Mouse (Mus musculus): ENCODE results near the gene Ccdc162.
"Not testable (repeated sequence)": the region's sequence is repeated elsewhere in the genome, so short reads cannot be mapped to it uniquely, and the experiment has no call there.

Ccdc162 gene

DNA sequence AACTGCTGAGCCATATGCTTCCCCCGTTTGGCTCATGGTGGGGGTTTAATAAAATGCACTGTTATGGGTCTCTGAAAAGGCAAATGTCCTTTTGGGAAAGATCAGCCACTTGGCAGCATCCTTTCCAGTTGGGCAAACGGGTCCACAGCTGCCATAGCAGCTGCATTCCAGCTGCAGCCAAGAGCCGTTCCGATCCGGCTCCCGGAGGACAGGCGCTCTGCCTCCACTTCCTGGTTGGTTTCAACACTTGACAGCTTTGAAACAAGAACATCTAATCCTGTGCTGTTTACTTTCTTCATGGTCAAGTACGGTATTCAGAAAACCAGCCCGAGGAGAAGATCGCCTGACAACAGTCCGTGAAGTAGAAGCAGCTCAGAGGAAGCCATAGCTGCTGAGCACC lies 19.4 kb downstream of the Ccdc162 start:
- in situ Hi-C loops (cut with MboI, MseI): loop anchor here (25.0 kb wide), 1 partner anchor 685 kb away; no protein-coding TSS in a partner anchor

DNA sequence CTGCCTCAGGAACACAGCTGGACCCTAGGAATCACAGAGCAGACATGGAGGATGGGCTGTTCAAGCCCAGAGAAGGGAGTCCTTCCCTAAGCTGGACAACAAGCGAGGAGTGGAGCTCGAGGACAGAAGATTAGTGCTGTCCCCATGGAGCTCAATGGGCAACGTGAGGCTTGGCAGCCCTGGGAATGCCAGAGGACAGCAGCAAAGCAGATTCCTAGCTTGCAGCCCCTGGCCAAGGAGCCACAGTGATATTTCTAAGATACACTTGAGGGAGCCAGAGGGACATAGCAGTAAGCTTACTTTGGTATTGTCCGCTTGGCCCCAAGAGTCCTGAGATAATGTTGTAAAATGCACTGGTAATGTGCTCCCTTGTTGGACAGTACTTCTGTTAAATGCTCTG lies 25.5 kb downstream of the Ccdc162 start:
- in situ Hi-C loops (cut with MboI, MseI): loop anchor here (5.0 to 25.0 kb wide), 3 partner anchors 184 to 679 kb away; no protein-coding TSS in a partner anchor

DNA sequence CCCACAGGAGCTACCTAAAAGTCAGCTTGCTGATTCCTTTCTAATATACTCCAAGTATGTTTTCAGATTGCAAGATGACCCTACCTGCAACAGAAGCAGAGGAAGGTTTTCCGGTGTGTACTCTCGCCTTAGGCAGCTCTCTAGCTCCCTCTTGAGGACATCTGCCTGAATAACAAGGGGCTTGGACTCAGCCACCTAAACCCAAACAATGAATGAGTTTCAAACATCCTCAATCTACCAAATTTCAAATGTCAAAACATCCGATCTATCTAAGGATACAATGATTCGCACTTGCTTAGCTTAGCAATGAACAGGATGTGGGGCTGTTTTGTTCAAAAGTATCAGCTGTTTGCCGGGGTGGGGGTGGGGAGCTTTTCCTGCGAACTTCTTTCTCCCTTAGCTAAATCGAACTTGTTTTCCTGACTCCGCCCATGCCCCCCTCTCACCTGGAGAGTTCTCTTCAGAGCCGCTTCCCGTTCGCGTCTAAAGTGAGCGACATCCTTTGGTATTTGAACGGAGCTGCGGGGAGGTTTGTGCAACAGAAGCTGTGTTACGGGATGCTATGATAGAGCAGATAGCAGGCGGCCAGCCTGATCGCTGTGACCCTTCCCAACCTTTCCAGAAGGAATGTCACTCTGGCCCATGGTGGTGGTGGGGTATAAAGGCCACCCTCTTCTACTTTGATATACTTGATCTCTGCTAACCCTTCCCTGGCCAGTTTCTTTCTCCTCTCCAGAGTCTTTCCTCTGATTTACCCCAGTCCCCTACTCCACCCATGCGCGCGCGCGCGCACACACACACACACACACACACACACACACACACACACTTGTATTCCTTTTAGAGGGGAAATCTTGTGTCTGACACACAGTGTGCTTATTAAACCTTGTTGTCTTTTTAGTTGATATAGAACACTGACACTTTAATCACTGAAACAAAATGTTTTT lies 26.2 kb downstream of the Ccdc162 start:
- in situ Hi-C loops (cut with MboI, MseI): loop anchor here (5.0 to 25.0 kb wide), 3 partner anchors 183 to 678 kb away; no protein-coding TSS in a partner anchor

DNA sequence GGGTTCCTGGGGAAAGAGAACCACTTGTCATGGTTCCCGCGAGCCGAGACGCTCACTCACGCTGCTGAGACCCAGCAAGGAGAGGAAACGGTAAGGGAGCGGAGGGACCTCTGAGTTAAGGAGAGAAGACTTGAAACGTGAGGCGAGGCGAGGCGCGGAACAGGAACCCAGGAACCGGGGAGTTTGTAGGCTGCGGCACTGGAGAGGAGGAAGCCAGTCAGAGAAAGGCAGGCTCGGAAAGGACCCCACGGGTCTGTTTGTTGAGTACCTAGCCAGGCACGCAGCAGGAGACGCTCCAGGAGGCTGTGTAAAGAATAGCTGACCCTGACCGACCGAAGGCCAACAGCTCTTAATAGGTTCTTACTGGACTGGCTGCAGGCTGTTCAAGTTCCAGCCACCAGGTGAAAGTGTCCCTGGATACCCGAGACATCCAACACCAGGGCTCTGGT lies 31.9 kb downstream of the Ccdc162 start:
- in situ Hi-C loops (cut with MboI, MseI): loop anchor here (25.0 kb wide), 1 partner anchor 672 kb away; no protein-coding TSS in a partner anchor

DNA sequence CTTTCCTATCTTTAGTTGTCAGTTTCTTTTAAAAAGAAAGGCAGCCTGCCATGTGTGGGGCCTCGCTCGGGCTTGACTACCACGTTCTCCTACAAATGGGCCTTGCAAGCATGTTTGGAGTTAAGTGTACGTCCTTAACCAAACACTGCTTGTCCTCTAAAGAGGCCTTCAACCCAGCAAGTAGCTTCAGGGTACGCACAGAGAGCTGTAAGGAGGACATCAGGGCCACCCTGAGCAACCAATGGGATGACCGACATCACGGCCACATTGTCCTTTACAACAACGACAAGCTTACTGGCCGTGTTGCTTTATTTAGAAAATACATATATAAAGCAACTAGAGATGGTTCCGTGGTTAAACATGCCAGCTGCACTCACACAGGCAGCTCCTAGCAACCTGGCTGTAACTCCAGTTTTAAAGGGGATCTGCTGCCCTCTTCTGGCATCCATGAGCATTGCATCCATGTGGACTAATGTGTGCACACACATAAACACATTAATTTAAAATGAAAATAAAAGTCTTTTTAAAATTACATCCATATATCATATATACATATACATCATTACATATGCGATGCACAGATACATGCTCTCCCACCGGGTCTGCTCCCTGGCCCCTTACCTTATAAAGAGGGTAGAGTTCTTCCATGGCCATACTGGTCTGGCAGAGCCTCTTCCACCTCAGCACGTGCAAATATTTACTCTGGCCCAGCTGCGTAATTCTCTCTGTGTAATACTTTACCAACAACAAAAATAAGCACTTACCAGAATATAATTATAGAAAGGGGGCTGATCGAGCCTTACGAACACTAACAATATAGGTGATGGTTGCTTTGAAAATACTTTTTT lies 33.7 kb downstream of the Ccdc162 start:
- in situ Hi-C loops (cut with MboI, MseI): loop anchor here (25.0 kb wide), 1 partner anchor 670 kb away; no protein-coding TSS in a partner anchor

DNA sequence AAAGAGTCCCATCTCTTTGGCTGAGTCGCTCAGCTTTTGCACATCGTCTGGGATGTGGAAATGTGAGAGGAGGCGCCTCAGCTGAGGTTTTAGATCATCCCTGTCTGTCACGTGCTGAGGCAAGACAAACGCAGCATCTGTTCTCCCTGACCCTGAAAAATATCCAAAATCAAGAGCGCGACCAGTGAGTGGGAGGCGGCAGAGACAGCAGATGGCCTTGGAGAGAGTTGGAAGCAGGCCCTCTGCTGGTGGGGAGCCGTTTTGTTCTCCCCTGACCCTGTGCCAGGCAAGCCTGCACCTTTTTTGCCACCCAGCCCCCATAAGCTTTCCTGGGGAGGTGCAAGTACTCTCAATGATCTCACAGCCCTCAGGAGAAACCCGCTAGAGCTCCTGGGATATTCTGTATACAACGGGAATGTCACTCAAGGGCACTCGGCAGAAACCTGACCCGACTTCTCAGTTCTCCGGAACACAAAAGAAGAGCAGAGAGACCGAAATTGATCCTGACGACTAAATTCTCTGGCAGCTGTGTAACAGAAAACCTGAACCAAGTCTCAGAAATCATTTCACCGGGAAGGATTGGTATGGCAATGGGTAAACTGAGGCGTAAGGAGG lies 37.6 kb downstream of the Ccdc162 start:
- in situ Hi-C loops (cut with MboI, MseI): loop anchor here (25.0 kb wide), 1 partner anchor 667 kb away; no protein-coding TSS in a partner anchor

DNA sequence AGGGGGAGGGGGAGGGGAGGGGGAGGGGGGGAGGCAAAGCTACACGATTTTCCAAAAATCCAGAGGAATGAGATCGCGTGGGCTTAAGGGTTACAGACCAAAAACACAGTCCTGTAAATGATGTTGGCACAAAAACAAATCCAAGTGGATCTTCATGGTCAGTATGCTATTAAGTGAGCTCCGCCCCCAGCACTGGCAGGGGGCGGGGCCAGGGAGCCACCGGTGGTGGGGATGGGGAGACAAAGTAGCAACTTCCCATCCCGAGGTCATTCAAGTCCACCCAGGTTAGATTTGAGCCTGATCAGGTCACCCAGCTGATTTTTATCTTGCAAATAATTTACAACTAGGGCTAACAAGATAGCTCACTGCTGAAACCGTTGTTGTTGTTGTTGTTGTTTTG lies 39.0 kb downstream of the Ccdc162 start:
- in situ Hi-C loops (cut with MboI, MseI): loop anchor here (25.0 kb wide), 1 partner anchor 665 kb away; no protein-coding TSS in a partner anchor

DNA sequence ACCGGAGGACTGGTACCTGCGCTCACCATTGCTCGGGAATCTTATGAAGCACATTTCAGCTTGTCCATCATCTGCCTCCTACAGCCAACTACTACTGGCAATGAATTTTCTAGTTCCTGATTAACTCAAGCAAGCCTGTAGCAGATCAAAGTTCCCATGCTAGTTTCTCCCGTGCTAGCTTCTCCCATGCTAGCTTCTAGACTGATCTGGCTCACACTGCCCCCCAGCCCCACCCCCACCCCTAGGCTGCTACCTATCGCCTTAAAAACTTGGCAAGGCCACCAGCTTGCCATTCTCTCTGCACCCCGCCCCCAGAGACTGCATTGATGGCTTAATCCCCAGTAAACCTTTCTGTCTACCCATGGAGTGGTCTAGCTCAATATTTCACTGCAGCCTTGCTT lies 39.8 kb downstream of the Ccdc162 start:
- in situ Hi-C loops (cut with MboI, MseI): loop anchor here (25.0 kb wide), 1 partner anchor 664 kb away; no protein-coding TSS in a partner anchor

DNA sequence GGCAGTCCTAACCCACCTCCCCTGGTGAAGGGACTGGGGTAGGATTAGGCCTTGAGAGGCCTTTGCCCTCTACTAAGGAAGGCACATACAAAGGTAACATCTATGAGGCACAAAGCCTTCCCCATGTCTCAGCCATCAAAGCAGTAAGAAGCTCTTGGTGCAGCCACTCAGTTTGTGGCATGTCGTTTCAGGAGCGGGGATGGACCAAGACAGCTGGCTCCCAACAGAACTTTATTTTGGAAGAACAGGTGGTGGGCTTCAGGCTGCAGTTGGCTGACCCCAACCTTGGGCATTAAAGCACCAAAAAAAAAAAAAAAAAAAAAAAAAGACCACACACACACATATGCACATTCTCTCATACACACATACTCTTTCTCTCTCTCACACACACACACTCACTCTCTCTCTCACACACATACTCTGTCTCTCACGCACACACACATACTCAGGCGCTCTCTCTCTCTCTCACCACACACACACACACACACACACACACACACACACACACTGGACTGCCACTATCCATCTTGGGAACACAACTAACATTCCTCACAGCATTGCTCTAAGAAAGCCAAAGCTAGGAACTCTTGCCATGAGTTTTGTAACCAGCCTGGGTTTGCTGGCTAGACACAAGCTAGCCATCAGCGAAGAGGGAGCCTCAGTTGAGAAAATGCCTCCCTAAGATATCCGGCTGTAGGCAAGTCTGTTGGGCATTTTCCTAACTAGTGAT lies 40.4 kb downstream of the Ccdc162 start:
- in situ Hi-C loops (cut with MboI, MseI): loop anchor here (25.0 kb wide), 1 partner anchor 664 kb away; no protein-coding TSS in a partner anchor

DNA sequence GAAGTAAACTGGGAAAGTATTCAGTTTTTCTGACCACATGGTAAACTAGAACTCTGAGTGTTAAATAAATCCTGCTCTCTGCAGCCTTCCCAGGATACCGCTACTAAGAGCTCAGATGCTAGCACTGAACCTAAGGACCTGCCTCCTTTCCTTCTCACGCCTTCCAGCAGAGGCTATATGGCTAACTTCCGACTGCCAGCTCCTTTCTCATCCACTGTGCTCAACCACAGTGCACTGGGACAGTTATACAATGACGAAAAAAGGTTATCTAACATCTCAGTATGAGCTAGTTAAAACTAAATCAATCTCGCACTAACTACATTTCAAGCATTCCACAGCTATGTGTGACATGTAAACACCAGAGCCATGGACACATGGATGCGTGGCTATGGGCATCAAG lies 41.2 kb downstream of the Ccdc162 start:
- in situ Hi-C loops (cut with MboI, MseI): loop anchor here (25.0 kb wide), 1 partner anchor 663 kb away; no protein-coding TSS in a partner anchor

DNA sequence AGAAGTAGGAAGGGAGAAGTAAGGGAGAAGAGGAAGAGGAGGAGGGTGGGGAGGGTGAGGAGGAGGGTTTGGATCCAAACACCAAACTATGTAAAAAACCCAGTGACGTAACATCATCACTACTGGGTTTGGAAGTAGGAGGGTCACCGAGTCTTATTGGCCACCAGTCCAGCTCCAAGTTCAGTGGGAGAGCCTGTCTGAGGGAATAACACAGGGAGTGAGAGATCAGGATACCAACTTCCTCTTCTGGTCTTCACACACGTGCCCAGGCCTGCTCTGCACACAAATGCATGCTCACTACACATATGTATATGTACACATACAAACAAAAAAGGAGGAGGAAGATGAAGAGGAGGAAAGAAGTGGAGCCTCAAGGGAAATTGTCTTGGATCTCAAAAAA lies 42.1 kb downstream of the Ccdc162 start:
- in situ Hi-C loops (cut with MboI, MseI): no loop called here

DNA sequence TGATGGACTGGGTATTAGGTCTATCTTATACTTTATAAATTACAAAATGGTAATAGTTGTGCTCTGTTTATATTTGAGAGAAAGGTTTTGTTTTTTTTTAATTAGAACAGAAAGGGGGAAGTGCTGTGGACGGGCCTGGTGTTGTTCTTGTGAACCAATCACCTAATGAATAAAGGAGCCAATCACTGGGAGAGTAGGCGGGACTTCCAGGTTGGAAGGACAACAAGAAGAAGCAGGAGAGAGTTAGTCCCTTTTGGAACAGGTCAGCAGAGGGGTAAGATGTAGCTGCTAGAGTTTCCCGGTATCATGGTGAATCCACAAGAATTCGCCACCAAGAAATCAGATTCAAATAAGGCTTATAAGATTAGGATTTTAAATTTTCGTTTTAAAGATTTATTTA lies 46.2 kb downstream of the Ccdc162 start:
- in situ Hi-C loops (cut with MboI, MseI): no loop called here

DNA sequence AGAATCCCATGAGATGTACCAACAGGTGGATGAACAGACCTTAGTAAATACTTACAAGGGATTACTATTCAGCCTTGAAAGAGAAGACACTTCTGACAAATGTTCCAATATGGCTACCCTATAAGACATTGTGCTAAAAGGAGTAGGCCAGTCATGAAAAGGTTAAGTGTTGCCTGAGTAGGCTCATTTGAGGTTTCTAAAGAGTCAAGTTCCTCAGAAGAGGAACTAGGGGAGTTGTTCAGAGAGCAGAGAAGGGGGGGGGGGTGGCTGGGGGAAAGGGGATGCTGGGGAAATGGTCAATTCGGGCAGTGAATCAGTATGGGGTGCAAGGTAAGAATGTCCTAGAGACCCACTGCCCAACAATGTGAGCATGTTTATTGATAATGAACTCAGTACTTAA lies 50.9 kb downstream of the Ccdc162 start:
- in situ Hi-C loops (cut with MboI, MseI): no loop called here

DNA sequence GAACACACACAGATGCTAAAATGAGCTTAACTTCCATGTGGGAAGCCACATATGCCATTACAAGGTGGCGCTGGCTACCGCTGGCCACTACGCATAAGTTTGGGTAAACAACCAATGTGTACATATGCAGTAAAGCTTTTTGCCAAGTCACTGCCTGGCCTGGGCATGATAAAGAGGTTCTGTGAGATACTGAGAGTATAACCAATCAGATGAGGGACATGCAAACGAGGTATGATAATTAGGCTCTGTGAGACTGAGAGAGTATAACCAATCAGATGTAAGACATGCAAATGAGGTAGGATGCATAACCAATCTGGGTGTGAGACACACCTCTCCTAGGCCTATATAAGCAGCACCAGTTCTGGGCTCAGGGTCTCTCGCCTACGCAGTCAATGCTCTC lies 56.8 kb downstream of the Ccdc162 start:
- in situ Hi-C loops (cut with MboI, MseI): not testable (repeated sequence)

DNA sequence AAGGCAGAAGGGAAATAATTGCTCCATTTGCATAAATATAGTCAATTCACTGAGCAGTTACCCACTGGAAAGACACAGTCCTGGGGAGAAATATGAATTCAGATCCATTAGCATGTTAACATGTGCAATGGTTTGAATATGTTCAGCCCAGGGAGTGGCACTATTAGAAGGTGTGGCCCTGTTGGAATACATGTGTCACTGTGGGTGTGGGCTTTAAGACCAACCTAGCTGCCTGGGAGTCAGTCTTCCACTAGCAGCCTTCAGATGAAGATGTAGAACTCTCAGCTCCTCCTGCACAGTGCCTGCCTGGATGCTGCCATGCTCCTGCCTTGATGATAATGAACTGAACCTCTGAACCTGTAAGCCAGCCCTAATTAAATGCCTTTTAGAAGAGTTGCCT lies 60.8 kb downstream of the Ccdc162 start:
- in situ Hi-C loops (cut with MboI, MseI): not testable (repeated sequence)

DNA sequence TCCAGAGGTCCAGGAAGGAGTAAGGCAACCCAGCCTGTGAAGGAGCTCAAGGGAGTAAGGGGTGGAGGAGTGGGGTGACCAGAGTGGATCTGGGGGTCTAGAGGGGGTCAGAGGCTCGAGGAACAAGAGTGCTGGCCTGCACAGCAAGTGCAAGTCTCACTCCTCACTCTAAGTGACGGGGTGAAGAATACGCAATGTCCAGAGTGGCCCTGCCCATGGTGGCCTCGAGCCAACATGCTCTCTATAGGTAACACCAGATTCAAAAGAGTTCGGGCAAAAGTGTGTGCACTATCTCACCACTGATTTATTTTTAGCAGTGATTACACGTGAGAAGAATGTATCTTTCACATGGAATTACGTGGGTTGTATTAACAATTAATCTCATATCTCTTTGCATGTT lies 63.4 kb downstream of the Ccdc162 start:
- in situ Hi-C loops (cut with MboI, MseI): no loop called here

DNA sequence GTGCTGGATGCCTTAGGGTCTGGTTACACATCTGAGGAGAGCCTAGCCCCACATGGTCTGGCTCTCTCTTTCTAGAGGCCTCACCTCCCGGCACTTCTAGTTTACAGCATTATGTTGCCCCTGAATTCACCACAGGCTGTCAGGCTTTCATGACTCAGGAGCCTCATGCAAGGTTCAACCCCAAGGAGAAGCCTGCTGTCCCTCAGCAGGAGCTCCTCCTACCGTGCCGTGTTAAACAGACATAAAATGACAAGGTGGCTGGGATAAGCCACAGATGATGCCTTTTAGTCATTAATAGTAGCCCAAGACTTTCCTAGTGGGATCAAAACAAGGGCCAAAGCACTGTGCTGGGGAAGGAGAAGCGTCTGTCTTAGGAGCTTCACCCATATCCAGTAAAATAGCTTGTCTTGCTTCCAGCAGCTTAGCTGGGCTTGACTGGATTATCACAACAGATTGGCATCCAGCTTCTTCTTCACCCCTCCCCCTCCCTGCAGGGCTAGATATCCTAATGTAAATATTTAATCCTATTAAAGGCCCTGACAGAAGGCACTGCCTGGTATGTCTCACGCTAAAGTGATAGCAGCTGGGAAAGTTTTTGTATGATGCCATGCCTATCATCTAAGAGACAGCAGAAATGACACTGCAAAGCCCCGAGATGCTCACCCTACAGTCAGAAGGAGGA lies 64.2 kb downstream of the Ccdc162 start:
- in situ Hi-C loops (cut with MboI, MseI): no loop called here

DNA sequence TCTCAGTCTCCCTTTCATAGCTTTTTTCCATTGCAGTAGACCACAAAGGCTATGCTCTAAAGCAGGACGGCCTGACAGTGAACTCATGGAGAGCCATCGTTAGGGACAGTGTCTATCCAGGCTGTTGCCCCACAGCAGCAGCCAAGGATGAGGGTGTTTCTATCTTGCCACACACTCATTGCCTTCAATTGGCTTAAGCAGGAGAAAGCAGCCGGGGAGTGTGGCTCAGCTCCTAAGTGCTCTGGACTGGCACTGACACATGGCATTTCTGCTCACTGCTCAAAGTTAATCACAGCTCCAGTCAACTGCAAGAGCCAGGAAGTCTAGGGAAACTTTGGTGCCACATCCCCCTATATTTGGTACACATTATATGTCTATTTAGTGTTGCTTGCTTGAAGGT lies 64.9 kb downstream of the Ccdc162 start:
- in situ Hi-C loops (cut with MboI, MseI): no loop called here

DNA sequence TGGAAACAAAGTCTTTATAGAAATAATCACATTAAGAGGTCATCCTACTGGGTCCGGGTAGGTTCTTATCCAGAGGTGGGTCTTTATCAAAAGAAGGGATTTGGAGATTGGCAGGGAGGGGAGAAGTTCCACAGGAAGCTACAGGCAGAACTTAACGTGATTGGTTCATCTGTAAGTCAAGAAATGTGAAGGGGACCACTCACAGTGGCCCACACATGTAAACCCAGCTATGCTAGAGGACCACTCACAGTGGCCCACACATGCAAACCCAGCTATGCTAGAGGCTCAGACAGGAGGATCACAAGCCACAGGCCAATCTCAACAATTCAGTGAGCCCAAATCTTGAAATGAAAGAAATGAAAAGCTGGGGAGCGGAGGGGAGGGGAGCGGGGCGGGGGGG lies 67.2 kb downstream of the Ccdc162 start:
- in situ Hi-C loops (cut with MboI, MseI): loop anchor here (10.0 kb wide), 1 partner anchor 1004 kb away; no protein-coding TSS in a partner anchor

DNA sequence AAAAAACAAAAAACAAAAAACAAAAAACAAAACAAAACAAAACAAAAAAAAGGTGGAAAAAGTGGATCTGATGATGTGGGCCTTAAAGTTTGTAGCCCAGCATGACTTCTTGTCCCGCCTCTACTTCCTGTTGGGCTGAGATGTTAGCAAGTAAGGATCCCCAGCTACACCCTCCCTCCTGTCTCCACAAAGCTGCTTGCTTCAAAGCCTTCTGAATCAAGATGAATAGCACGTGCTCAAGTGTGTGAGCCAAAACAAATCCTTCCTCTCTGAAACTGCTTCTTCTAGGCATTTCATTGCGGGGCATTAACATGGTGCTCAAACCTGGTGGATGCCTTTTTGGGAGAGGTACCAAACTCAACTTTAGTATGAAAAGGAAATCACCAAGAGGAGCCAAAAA lies 77.7 kb downstream of the Ccdc162 start:
- in situ Hi-C loops (cut with MboI, MseI): no loop called here
